Comparison of ENCODE assay signal across 8 mouse cellular contexts in genomic region chr13:49682233-49682846, GRCm38 (mm10). TPM values are rescaled to one million over a fixed set of nuclear protein-coding genes. Genes with fewer than 3 reads are reported as not detected.
DNase-seq lines count a peak whose midpoint lies in the region; ATAC-seq and TF ChIP-seq lines count a peak whose summit lies in the region.

No protein-coding gene starts in this region.

- no peak for TF ChIP-seq CTCF in lung, adult 2 months (IDR thresholded peaks at IDR 0.05; ENCODE audit: insufficient read depth, low read length)
- no peak for TF ChIP-seq CTCF in heart, postnatal 0 days (IDR thresholded peaks at IDR 0.05; ENCODE audit: low read depth)
- no peak for TF ChIP-seq CTCF in liver, embryonic 14.5 days (IDR thresholded peaks at IDR 0.05; ENCODE audit: low read depth)

- ATAC-seq in heart, postnatal 0 days (ENCODE audit: insufficient read depth, low read depth) = peak; percentile 54
- peak; percentile 50 for ATAC-seq in liver, embryonic 14.5 days (ENCODE audit: insufficient read depth)

- peaks cover 40% of the 10 kb centered on the region for H3K36me3 ChIP-seq in embryonic facial prominence, embryonic 10.5 days (replicated peaks)
- peaks cover 12% of the 10 kb centered on the region; the same call in 1 of the 2 replicates for H3K36me3 ChIP-seq in heart, postnatal 0 days (replicated peaks; ENCODE audit: control insufficient read depth, insufficient read depth, low read length)
- H3K36me3 ChIP-seq in liver, embryonic 14.5 days (replicated peaks; ENCODE audit: control insufficient read depth, insufficient read depth, low read depth) = peaks cover 2% of the 10 kb centered on the region

- H3K27ac ChIP-seq in embryonic facial prominence, embryonic 10.5 days (replicated peaks) = peak overlapping the region; percentile 88
- peak overlapping the region; percentile 73 for H3K27ac ChIP-seq in heart, postnatal 0 days (ENCODE audit: low read depth)
- peak overlapping the region; percentile 78 for H3K27ac ChIP-seq in liver, embryonic 14.5 days

- H3K4me1 ChIP-seq in lung, adult 2 months (ENCODE audit: control insufficient read depth, insufficient read depth, low read length) = no peaks in the 10 kb centered on the region; the same call in 1 of the 2 replicates
- peaks cover 23% of the 10 kb centered on the region for H3K4me1 ChIP-seq in embryonic facial prominence, embryonic 10.5 days
- peaks cover 16% of the 10 kb centered on the region; the same call in 1 of the 2 replicates for H3K4me1 ChIP-seq in heart, postnatal 0 days (ENCODE audit: control insufficient read depth, insufficient read depth)
- H3K4me1 ChIP-seq in liver, embryonic 14.5 days (replicated peaks; ENCODE audit: control insufficient read depth in 2 of 2, insufficient read depth in 2 of 2, low read length in 1 of 2) = peaks cover 12 to 15% of the 10 kb centered on the region in 2 experiments

- WGBS in lung, adult 2 months = 1% methylated on average over 20 of the region's 20 CpGs
- WGBS in embryonic facial prominence, embryonic 10.5 days = 1% methylated on average over 20 of the region's 20 CpGs
- under 1% methylated on average over 20 of the region's 20 CpGs for WGBS in heart, postnatal 0 days
- WGBS in liver, embryonic 14.5 days (ENCODE audit: insufficient replicate concordance) = under 1% methylated on average over 20 of the region's 20 CpGs

- H3K4me2 ChIP-seq in heart, postnatal 0 days (ENCODE audit: low read depth, low read length) = peak overlapping the region; percentile 72
- peak overlapping the region; percentile 70 for H3K4me2 ChIP-seq in liver, embryonic 14.5 days (ENCODE audit: low read depth)

- H3K27me3 ChIP-seq in embryonic facial prominence, embryonic 10.5 days (replicated peaks; ENCODE audit: low read depth, poor library complexity, severe bottlenecking) = no peaks in the 10 kb centered on the region
- no peaks in the 10 kb centered on the region for H3K27me3 ChIP-seq in heart, postnatal 0 days (ENCODE audit: control insufficient read depth, insufficient read depth, low read length)
- H3K27me3 ChIP-seq in liver, embryonic 14.5 days (ENCODE audit: control insufficient read depth, insufficient read depth, low read length) = no peaks in the 10 kb centered on the region

- no peak for DNase-seq in lung, adult 2 months
- no peak for DNase-seq in lung, postnatal 25 days (ENCODE audit: low spot score)
- DNase-seq in embryonic facial prominence, embryonic 10.5 days (ENCODE audit: low spot score) = no peak
- DNase-seq in heart, postnatal 0 days (ENCODE audit: low spot score) = no peak
- DNase-seq in liver, embryonic 14.5 days (ENCODE audit: low read depth in 3 of 3, low spot score in 3 of 3) = peak in 2 of 3 experiments; percentile 10 to 11
- DNase-seq in ovary, adult 18-20 months (ENCODE audit: low spot score) = no peak
- DNase-seq in layer of hippocampus, adult 8-10 months (ENCODE audit: low spot score in 2 of 2) = no peak
- DNase-seq in thymus, adult 18-20 months = no peak

- TF ChIP-seq POLR2A in lung, adult 2 months (IDR thresholded peaks at IDR 0.05; ENCODE audit: borderline replicate concordance, extremely low read depth, low read depth, low read length) = no peak

- no peaks in the 10 kb centered on the region for H3K9me3 ChIP-seq in embryonic facial prominence, embryonic 10.5 days
- no peaks in the 10 kb centered on the region for H3K9me3 ChIP-seq in heart, postnatal 0 days (replicated peaks; ENCODE audit: control insufficient read depth, low read length)
- no peaks in the 10 kb centered on the region for H3K9me3 ChIP-seq in liver, embryonic 14.5 days (ENCODE audit: control insufficient read depth, low read length)

- H3K9ac ChIP-seq in heart, postnatal 0 days (replicated peaks; ENCODE audit: low read depth, low read length) = peak overlapping the region; percentile 76
- H3K9ac ChIP-seq in liver, embryonic 14.5 days (replicated peaks) = peak overlapping the region; percentile 85

- H3K4me3 ChIP-seq in lung, adult 2 months (replicated peaks; ENCODE audit: extremely low read depth, low read depth, low read length) = peak overlapping the region; percentile 78
- peak overlapping the region; percentile 91 for H3K4me3 ChIP-seq in embryonic facial prominence, embryonic 10.5 days
- peak overlapping the region; percentile 81 for H3K4me3 ChIP-seq in heart, postnatal 0 days (ENCODE audit: low read depth, low read length)
- peak overlapping the region; percentile 79 to 89 for H3K4me3 ChIP-seq in liver, embryonic 14.5 days (ENCODE audit: insufficient read depth in 1 of 2, low read depth in 2 of 2, low read length in 2 of 2)

- no peak for TF ChIP-seq EP300 in heart, postnatal 0 days (IDR thresholded peaks at IDR 0.05; ENCODE audit: low read depth)
- TF ChIP-seq EP300 in liver, embryonic 14.5 days (IDR thresholded peaks at IDR 0.05; ENCODE audit: low read depth) = no peak

RNA-seq across cellular contexts. Expression of gene Iars, which starts 0.4 kb away (rescaled TPM):
- polyA plus RNA-seq in lung, adult 2 months (2012; rRNA removed) = 10.4 and 17.4 TPM in 2 replicates
- 99.9 and 114 TPM in 2 replicates for polyA plus RNA-seq in embryonic facial prominence, embryonic 10.5 days (2016; fragmentation: Nextera tagmentation; extraction: Ambion mirVana)
- 27.8 and 34.2 TPM in 2 replicates for total RNA-seq in heart, postnatal 0 days (2014; rRNA removed; ENCODE audit: low replicate concordance)
- 22.1 and 24.9 TPM in 2 replicates for polyA plus RNA-seq in heart, postnatal 0 days (2015; fragmentation: Nextera tagmentation; extraction: Ambion mirVana)
- polyA plus RNA-seq in liver, embryonic 14.5 days (2012; rRNA removed) = 28.2 and 36.5 TPM in 2 replicates
- polyA plus RNA-seq in liver, embryonic 14.5 days (2014; fragmentation: Nextera tagmentation; extraction: Ambion mirVana) = 39.1 and 45.8 TPM in 2 replicates
- total RNA-seq in layer of hippocampus, adult 8-10 months (2022) = 10 to 100 TPM; 61.8 to 90.7 (median 70.2) TPM

RNA-seq across cellular contexts. Expression of gene Nol8, which starts 29.5 kb away (rescaled TPM):
- polyA plus RNA-seq in lung, adult 2 months (2012; rRNA removed) = 0.81 and 1.4 TPM in 2 replicates
- polyA plus RNA-seq in embryonic facial prominence, embryonic 10.5 days (2016; fragmentation: Nextera tagmentation; extraction: Ambion mirVana) = 21.7 and 24.2 TPM in 2 replicates
- 3.1 and 6.0 TPM in 2 replicates for total RNA-seq in heart, postnatal 0 days (2014; rRNA removed; ENCODE audit: low replicate concordance)
- polyA plus RNA-seq in heart, postnatal 0 days (2015; fragmentation: Nextera tagmentation; extraction: Ambion mirVana) = 10.5 and 10.9 TPM in 2 replicates
- 2.9 and 5.4 TPM in 2 replicates for polyA plus RNA-seq in liver, embryonic 14.5 days (2012; rRNA removed)
- 7.8 and 8.3 TPM in 2 replicates for polyA plus RNA-seq in liver, embryonic 14.5 days (2014; fragmentation: Nextera tagmentation; extraction: Ambion mirVana)
- 10 to 100 TPM; 22.9 to 32.5 (median 27.7) TPM for total RNA-seq in layer of hippocampus, adult 8-10 months (2022)

RNA-seq across cellular contexts. Expression of gene Cenpp, which starts 29.8 kb away (rescaled TPM):
- 0.28 TPM in 1 of 2 replicates, not detected in the other for polyA plus RNA-seq in lung, adult 2 months (2012; rRNA removed)
- polyA plus RNA-seq in embryonic facial prominence, embryonic 10.5 days (2016; fragmentation: Nextera tagmentation; extraction: Ambion mirVana) = 34.4 and 35.2 TPM in 2 replicates
- total RNA-seq in heart, postnatal 0 days (2014; rRNA removed; ENCODE audit: low replicate concordance) = 2.1 and 15.8 TPM in 2 replicates
- polyA plus RNA-seq in heart, postnatal 0 days (2015; fragmentation: Nextera tagmentation; extraction: Ambion mirVana) = 16.1 and 16.2 TPM in 2 replicates
- 6.0 and 9.9 TPM in 2 replicates for polyA plus RNA-seq in liver, embryonic 14.5 days (2012; rRNA removed)
- 30.4 and 33.0 TPM in 2 replicates for polyA plus RNA-seq in liver, embryonic 14.5 days (2014; fragmentation: Nextera tagmentation; extraction: Ambion mirVana)
- total RNA-seq in layer of hippocampus, adult 8-10 months (2022) = 1 to 10 TPM; 1.6 to 2.2 (median 2.0) TPM

Comparison
In these comparisons a context has a peak if more than half of its experiments do, and no peak if none do; other contexts are left out.
1. DNase-seq: peak in liver, embryonic 14.5 days (2 of 3); none in lung, adult 2 months (single experiment), lung, postnatal 25 days (single experiment), embryonic facial prominence, embryonic 10.5 days (single experiment), heart, postnatal 0 days (single experiment), ovary, adult 18-20 months (single experiment), layer of hippocampus, adult 8-10 months (0 of 2) and thymus, adult 18-20 months (0 of 2).
2. Peak in every context shown above with its lines, with median percentiles within 50 percentile points of each other: H3K4me3 ChIP-seq and H3K27ac ChIP-seq.